In the genomic region with DNA sequence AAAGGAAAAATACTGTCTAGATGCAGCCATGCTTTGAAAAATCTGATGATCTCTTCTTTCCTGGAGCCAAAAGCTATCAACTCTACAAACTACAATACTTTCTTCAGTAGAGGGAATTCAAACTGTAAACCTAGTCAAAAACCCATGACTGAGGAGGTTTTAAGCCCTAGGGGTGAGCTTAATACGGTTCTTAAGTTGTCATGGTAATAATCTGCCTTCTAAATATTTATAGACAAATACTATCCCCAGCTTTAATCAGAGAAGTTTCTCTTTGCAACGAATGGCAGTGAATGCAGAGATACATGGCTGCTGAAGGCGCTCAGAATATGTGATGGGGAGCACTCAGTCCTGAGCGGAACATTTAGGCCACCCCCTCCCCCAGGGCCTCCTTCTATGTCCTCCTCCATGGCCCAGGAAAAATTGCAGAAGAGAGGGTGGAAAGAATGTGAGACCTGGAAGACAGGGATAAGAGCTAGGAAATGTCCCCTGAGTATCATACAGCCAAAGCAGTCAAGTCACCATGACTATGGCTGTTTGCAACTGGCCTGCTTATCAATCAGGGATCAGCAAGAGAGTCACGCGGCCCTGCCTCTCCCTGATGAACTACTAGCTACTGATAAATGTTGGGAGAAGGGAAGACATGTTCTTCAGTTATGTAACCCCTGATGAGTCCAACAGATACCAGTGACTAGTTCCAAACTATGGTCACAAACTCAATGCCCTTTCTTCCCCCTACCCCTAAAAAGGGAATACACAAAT, we compare ENCODE assay signal across 23 mouse cellular contexts.
DNase-seq lines count a peak whose midpoint lies in the region; ATAC-seq and TF ChIP-seq lines count a peak whose summit lies in the region.
"Had no signal": no experiment of that assay in that cellular context is flagged by ENCODE, and none has a peak within 500 bp of the region (broad histone marks: within the 10 kb centered on the region; RNA-seq: fewer than 3 reads in every experiment).

No protein-coding gene starts in this region.

- intact Hi-C loops in heart, postnatal 36 days (cut with DNase I): no loop called here

- H3K4me3 ChIP-seq in heart, embryonic 15.5 days: no peak overlapping the region
- H3K4me3 ChIP-seq in lung, embryonic 15.5 days: no peak overlapping the region
- no peak overlapping the region for H3K4me3 ChIP-seq in lung, adult 2 months (replicated peaks; ENCODE audit: extremely low read depth, low read depth, low read length)
- H3K4me3 ChIP-seq in stomach, embryonic 14.5 days (ENCODE audit: low read depth, low read length): no peak overlapping the region
- H3K4me3 ChIP-seq in stomach, postnatal 0 days (ENCODE audit: low read depth, low read length): no peak overlapping the region
- no peak overlapping the region for H3K4me3 ChIP-seq in hindbrain, embryonic 10.5 days
- H3K4me3 ChIP-seq: embryonic facial prominence, embryonic 10.5 days; erythroblast, embryonic 14.5 days; forebrain, embryonic 10.5 days; heart, embryonic 12.5 days; hindbrain, embryonic 12.5 days had no signal

- peaks cover 22% of the 10 kb centered on the region for H3K4me1 ChIP-seq in heart, embryonic 15.5 days (replicated peaks)
- no peaks in the 10 kb centered on the region for H3K4me1 ChIP-seq in lung, embryonic 15.5 days
- no peaks in the 10 kb centered on the region for H3K4me1 ChIP-seq in lung, adult 2 months (ENCODE audit: control insufficient read depth, insufficient read depth, low read length)
- 0 out of 2 replicates have a peak, but pooled peaks cover 4% of the 10 kb centered on the region for H3K4me1 ChIP-seq in stomach, embryonic 14.5 days (ENCODE audit: control insufficient read depth, insufficient read depth, low read length)
- no peaks in the 10 kb centered on the region for H3K4me1 ChIP-seq in stomach, postnatal 0 days (replicated peaks; ENCODE audit: control insufficient read depth, insufficient read depth)
- peaks cover 4% of the 10 kb centered on the region; the same call in 1 of the 2 replicates for H3K4me1 ChIP-seq in hindbrain, embryonic 10.5 days (replicated peaks)
- H3K4me1 ChIP-seq: embryonic facial prominence, embryonic 10.5 days; forebrain, embryonic 10.5 days had no signal

- peak overlapping the region; percentile 26; the same call in 1 of the 2 replicates for H3K27ac ChIP-seq in heart, embryonic 15.5 days
- peak overlapping the region; percentile 24; the same call in 1 of the 2 replicates for H3K27ac ChIP-seq in lung, embryonic 15.5 days
- no peak overlapping the region for H3K27ac ChIP-seq in stomach, embryonic 14.5 days (ENCODE audit: low read length)
- no peak overlapping the region for H3K27ac ChIP-seq in stomach, postnatal 0 days (replicated peaks)
- H3K27ac ChIP-seq in hindbrain, embryonic 10.5 days: no peak overlapping the region
- H3K27ac ChIP-seq: embryonic facial prominence, embryonic 10.5 days; forebrain, embryonic 10.5 days; hindbrain, embryonic 12.5 days had no signal

- no peaks in the 10 kb centered on the region for H3K9me3 ChIP-seq in heart, embryonic 15.5 days (replicated peaks)
- H3K9me3 ChIP-seq in lung, embryonic 15.5 days: no peaks in the 10 kb centered on the region
- no peaks in the 10 kb centered on the region for H3K9me3 ChIP-seq in stomach, embryonic 14.5 days (ENCODE audit: control insufficient read depth, low read depth, low read length)
- H3K9me3 ChIP-seq in stomach, postnatal 0 days (ENCODE audit: control insufficient read depth, low read length): no peaks in the 10 kb centered on the region
- H3K9me3 ChIP-seq in hindbrain, embryonic 10.5 days: no peaks in the 10 kb centered on the region
- H3K9me3 ChIP-seq: embryonic facial prominence, embryonic 10.5 days; forebrain, embryonic 10.5 days; heart, embryonic 12.5 days; hindbrain, embryonic 12.5 days had no signal

- DNase-seq in heart, postnatal 36 days: no peak
- no peak for DNase-seq in lung, adult 2 months
- no peak for DNase-seq in stomach, postnatal 0 days (ENCODE audit: low spot score)
- no peak for DNase-seq in hindbrain, embryonic 10.5 days (ENCODE audit: low spot score)
- DNase-seq: adrenal gland, adult 8-10 months; adrenal gland, postnatal 36 days; cerebellum, adult 2 months; cerebellum, postnatal 10 days; gastrocnemius, postnatal 36 days; heart, adult 18-20 months; heart, postnatal 14 days had no signal

- no peak for TF ChIP-seq CTCF in lung, adult 2 months (IDR thresholded peaks at IDR 0.05; ENCODE audit: insufficient read depth, low read length)
- TF ChIP-seq CTCF in stomach, postnatal 0 days (IDR thresholded peaks at IDR 0.05; ENCODE audit: low read depth): no peak

- no peak for TF ChIP-seq POLR2A in lung, adult 2 months (IDR thresholded peaks at IDR 0.05; ENCODE audit: borderline replicate concordance, extremely low read depth, low read depth, low read length)

- TF ChIP-seq EP300 in stomach, postnatal 0 days (optimal IDR thresholded peaks at IDR 0.05): no peak

- H3K9ac ChIP-seq in heart, embryonic 15.5 days: no peak overlapping the region
- H3K9ac ChIP-seq in lung, embryonic 15.5 days: no peak overlapping the region
- no peak overlapping the region for H3K9ac ChIP-seq in stomach, embryonic 14.5 days (replicated peaks; ENCODE audit: low read depth, low read length)
- no peak overlapping the region for H3K9ac ChIP-seq in stomach, postnatal 0 days (ENCODE audit: low read length)
- H3K9ac ChIP-seq: heart, embryonic 12.5 days; hindbrain, embryonic 12.5 days had no signal

- no peaks in the 10 kb centered on the region for H3K27me3 ChIP-seq in heart, embryonic 15.5 days
- no peaks in the 10 kb centered on the region for H3K27me3 ChIP-seq in lung, embryonic 15.5 days
- H3K27me3 ChIP-seq in stomach, embryonic 14.5 days (ENCODE audit: control insufficient read depth, insufficient read depth, low read length): no peaks in the 10 kb centered on the region
- no peaks in the 10 kb centered on the region for H3K27me3 ChIP-seq in stomach, postnatal 0 days (ENCODE audit: control insufficient read depth, insufficient read depth, low read length)
- H3K27me3 ChIP-seq in hindbrain, embryonic 10.5 days (ENCODE audit: insufficient read depth, poor library complexity, severe bottlenecking): no peaks in the 10 kb centered on the region
- H3K27me3 ChIP-seq: CH12.LX; heart, embryonic 12.5 days; hindbrain, embryonic 12.5 days had no signal

- H3K4me2 ChIP-seq in heart, embryonic 15.5 days: no peak overlapping the region
- H3K4me2 ChIP-seq in lung, embryonic 15.5 days: no peak overlapping the region
- no peak overlapping the region for H3K4me2 ChIP-seq in stomach, embryonic 14.5 days (replicated peaks; ENCODE audit: low read depth, low read length)
- no peak overlapping the region for H3K4me2 ChIP-seq in stomach, postnatal 0 days (replicated peaks; ENCODE audit: low read depth)
- H3K4me2 ChIP-seq: heart, embryonic 12.5 days; hindbrain, embryonic 12.5 days had no signal

- 57% methylated on average over 6 of the region's 6 CpGs for WGBS in heart, embryonic 15.5 days
- whole genome bisulfite sequencing in lung, embryonic 15.5 days: 55% methylated on average over 6 of the region's 6 CpGs
- WGBS in lung, adult 2 months: 65% methylated on average over 6 of the region's 6 CpGs
- WGBS in stomach, embryonic 14.5 days: 54% methylated on average over 6 of the region's 6 CpGs
- 41% methylated on average over 6 of the region's 6 CpGs for WGBS in stomach, postnatal 0 days
- 89% methylated on average over 6 of the region's 6 CpGs for WGBS in hindbrain, embryonic 10.5 days

- H3K36me3 ChIP-seq in heart, embryonic 15.5 days: no peaks in the 10 kb centered on the region
- peaks cover 4% of the 10 kb centered on the region; the same call in 1 of the 2 replicates for H3K36me3 ChIP-seq in lung, embryonic 15.5 days
- H3K36me3 ChIP-seq in stomach, embryonic 14.5 days (ENCODE audit: control insufficient read depth, insufficient read depth, low read length): no peaks in the 10 kb centered on the region; the same call in 1 of the 2 replicates
- no peaks in the 10 kb centered on the region for H3K36me3 ChIP-seq in stomach, postnatal 0 days (ENCODE audit: control insufficient read depth, insufficient read depth, low read length)
- H3K36me3 ChIP-seq in hindbrain, embryonic 10.5 days: no peaks in the 10 kb centered on the region
- H3K36me3 ChIP-seq: embryonic facial prominence, embryonic 10.5 days; forebrain, embryonic 10.5 days; hindbrain, embryonic 12.5 days had no signal

- no peak for ATAC-seq in heart, embryonic 15.5 days (replicated peaks; ENCODE audit: insufficient number of reproducible peaks, insufficient read depth, low FRiP score, low read depth)
- no peak for ATAC-seq in lung, embryonic 15.5 days (ENCODE audit: borderline replicate concordance, extremely low read depth, low FRiP score, low TSS enrichment)
- peak; percentile 42; the same call in 1 of the 2 replicates for ATAC-seq in stomach, embryonic 14.5 days (ENCODE audit: insufficient number of reproducible peaks, insufficient read depth, low FRiP score, low read depth)
- ATAC-seq in stomach, postnatal 0 days (ENCODE audit: low FRiP score, low TSS enrichment): no peak
- ATAC-seq: forebrain, embryonic 14.5 days; hindbrain, embryonic 16.5 days; inflammation-experienced regulatory T-cells, adult 6 months had no signal

Comparison
In these comparisons a context has a peak if more than half of its experiments do, and no peak if none do; other contexts are left out.
1. H3K27ac ChIP-seq: peak in heart, embryonic 15.5 days (single experiment) and lung, embryonic 15.5 days (single experiment); none in stomach, embryonic 14.5 days (single experiment), stomach, postnatal 0 days (single experiment) and hindbrain, embryonic 10.5 days (single experiment).